8 mouse cellular contexts compared by ENCODE assay signal in genomic region chr3:108423844-108424801, GRCm38 (mm10). TPM values are rescaled to one million over a fixed set of nuclear protein-coding genes. Genes with fewer than 3 reads are reported as not detected.
DNase-seq lines count a peak whose midpoint lies in the region; ATAC-seq and TF ChIP-seq lines count a peak whose summit lies in the region.

No protein-coding gene starts in this region.

- H3K9me3 ChIP-seq in liver, embryonic 16.5 days (replicated peaks; ENCODE audit: control insufficient read depth, low read length), result no peaks in the 10 kb centered on the region

- H3K27ac ChIP-seq in liver, embryonic 16.5 days (ENCODE audit: low read length), result no peak overlapping the region
- no peak overlapping the region for H3K27ac ChIP-seq in olfactory bulb, adult 2 months (ENCODE audit: insufficient read depth, low read depth, low read length)

- H3K4me2 ChIP-seq in liver, embryonic 16.5 days (ENCODE audit: low read depth, low read length), result no peak overlapping the region

- H3K9ac ChIP-seq in liver, embryonic 16.5 days (ENCODE audit: low read depth, low read length), result no peak overlapping the region

- ATAC-seq in liver, embryonic 16.5 days (ENCODE audit: low read depth), result 0 out of 2 replicates have a peak, but pooled peaks have one; percentile 12

- peak; percentile 59 to 60 for DNase-seq in left cerebral cortex, adult 18-20 months (ENCODE audit: low spot score in 2 of 2)
- DNase-seq in left cerebral cortex, adult 8-10 months (ENCODE audit: low spot score in 2 of 2), result no peak
- DNase-seq in cerebellum, adult 8-10 months, result peak; percentile 63
- DNase-seq in heart, adult 18-20 months, result peak; percentile 38 to 42
- peak; percentile 56 for DNase-seq in kidney, adult 11 months
- DNase-seq in gastrocnemius, postnatal 10 days, result no peak

- no peak for TF ChIP-seq CTCF in olfactory bulb, adult 2 months (IDR thresholded peaks at IDR 0.05; ENCODE audit: insufficient read depth, low read depth, low read length)

- WGBS in liver, embryonic 16.5 days (ENCODE audit: insufficient replicate concordance), result 26% methylated on average over 11 of the region's 11 CpGs
- WGBS in olfactory bulb, adult 2 months, result 22% methylated on average over 11 of the region's 11 CpGs

- no peaks in the 10 kb centered on the region for H3K27me3 ChIP-seq in liver, embryonic 16.5 days (ENCODE audit: control insufficient read depth, insufficient read depth, low read depth, low read length)

- TF ChIP-seq POLR2A in olfactory bulb, adult 2 months (IDR thresholded peaks at IDR 0.05; ENCODE audit: insufficient read depth, low read depth, low read length), result no peak

- H3K36me3 ChIP-seq in liver, embryonic 16.5 days (ENCODE audit: control insufficient read depth, insufficient read depth), result peaks cover 35% of the 10 kb centered on the region

- H3K4me3 ChIP-seq in liver, embryonic 16.5 days (ENCODE audit: low read depth, low read length), result no peak overlapping the region
- H3K4me3 ChIP-seq in olfactory bulb, adult 2 months (ENCODE audit: insufficient read depth, low read depth, low read length), result peak overlapping the region; percentile 29

- no peaks in the 10 kb centered on the region for H3K4me1 ChIP-seq in liver, embryonic 16.5 days (ENCODE audit: control insufficient read depth, low read depth, low read length)
- peaks cover 16% of the 10 kb centered on the region for H3K4me1 ChIP-seq in olfactory bulb, adult 2 months (ENCODE audit: control insufficient read depth, insufficient read depth, low read length)

RNA-seq across cellular contexts. Expression of gene Celsr2, which starts 8.8 kb away (rescaled TPM):
- 100 to 1,000 TPM; 148 to 155 TPM for total RNA-seq in left cerebral cortex, adult 18-20 months (2021)
- 100 to 1,000 TPM; 145 to 152 (median 149) TPM for total RNA-seq in left cerebral cortex, adult 8-10 months (2022)
- 1 to 10 TPM; 5.9 to 9.5 TPM for total RNA-seq in heart, adult 18-20 months (2021)
- 0.08 and 0.30 TPM in 2 replicates for polyA plus RNA-seq in liver, embryonic 16.5 days (2015; fragmentation: Nextera tagmentation; extraction: Ambion mirVana)
- not detected in 2 replicates for polyA plus RNA-seq in olfactory bulb, adult 2 months (2012; ENCODE audit: insufficient read depth, insufficient read length, low replicate concordance, missing spikeins)
- total RNA-seq in gastrocnemius, postnatal 10 days (2021), result 1 to 10 TPM; 2.9 to 4.3 TPM

RNA-seq across cellular contexts. Expression of gene Sars, which starts 20.9 kb away (rescaled TPM):
- total RNA-seq in left cerebral cortex, adult 18-20 months (2021), result 100 to 1,000 TPM; 244 to 258 TPM
- 100 to 1,000 TPM; 234 to 244 (median 236) TPM for total RNA-seq in left cerebral cortex, adult 8-10 months (2022)
- 10 to 100 TPM; 80.2 to 89.6 TPM for total RNA-seq in heart, adult 18-20 months (2021)
- 72.6 and 76.8 TPM in 2 replicates for polyA plus RNA-seq in liver, embryonic 16.5 days (2015; fragmentation: Nextera tagmentation; extraction: Ambion mirVana)
- polyA plus RNA-seq in olfactory bulb, adult 2 months (2012; ENCODE audit: insufficient read depth, insufficient read length, low replicate concordance, missing spikeins), result 343 TPM in 1 of 2 replicates, not detected in the other
- 100 to 1,000 TPM; 109 to 111 TPM for total RNA-seq in gastrocnemius, postnatal 10 days (2021)

RNA-seq across cellular contexts. Expression of gene Psrc1, which starts 40.5 kb away (rescaled TPM):
- total RNA-seq in left cerebral cortex, adult 18-20 months (2021), result 10 to 100 TPM; 17.8 to 18.1 TPM
- 10 to 100 TPM; 11.1 to 13.8 (median 11.7) TPM for total RNA-seq in left cerebral cortex, adult 8-10 months (2022)
- total RNA-seq in heart, adult 18-20 months (2021), result under 1 TPM in 1 of 2 experiments, not detected in 1; 0.33 TPM
- polyA plus RNA-seq in liver, embryonic 16.5 days (2015; fragmentation: Nextera tagmentation; extraction: Ambion mirVana), result 12.0 and 12.1 TPM in 2 replicates
- not detected in 2 replicates for polyA plus RNA-seq in olfactory bulb, adult 2 months (2012; ENCODE audit: insufficient read depth, insufficient read length, low replicate concordance, missing spikeins)
- 1 to 10 TPM; 2.3 to 3.0 TPM for total RNA-seq in gastrocnemius, postnatal 10 days (2021)

RNA-seq across cellular contexts. Expression of gene Mybphl, which starts 59.4 kb away (rescaled TPM):
- under 1 TPM; 0.26 to 0.49 TPM for total RNA-seq in left cerebral cortex, adult 18-20 months (2021)
- not detected for total RNA-seq in left cerebral cortex, adult 8-10 months (2022)
- total RNA-seq in heart, adult 18-20 months (2021), result 10 to 100 TPM; 49.7 to 55.1 TPM
- polyA plus RNA-seq in liver, embryonic 16.5 days (2015; fragmentation: Nextera tagmentation; extraction: Ambion mirVana), result 0.71 and 1.0 TPM in 2 replicates
- polyA plus RNA-seq in olfactory bulb, adult 2 months (2012; ENCODE audit: insufficient read depth, insufficient read length, low replicate concordance, missing spikeins), result not detected in 2 replicates
- total RNA-seq in gastrocnemius, postnatal 10 days (2021), result not detected

Comparison
In these comparisons a context has a peak if more than half of its experiments do, and no peak if none do; other contexts are left out.
1. DNase-seq: peak in left cerebral cortex, adult 18-20 months (2 of 2), cerebellum, adult 8-10 months (single experiment), heart, adult 18-20 months (2 of 2) and kidney, adult 11 months (single experiment); none in left cerebral cortex, adult 8-10 months (0 of 2) and gastrocnemius, postnatal 10 days (single experiment).
2. RNA of gene Celsr2, which starts 8.8 kb away (total RNA-seq): 148 to 155 TPM in left cerebral cortex, adult 18-20 months and 145 to 152 TPM in left cerebral cortex, adult 8-10 months; 5.9 to 9.5 TPM in heart, adult 18-20 months and 2.9 to 4.3 TPM in gastrocnemius, postnatal 10 days; every median in the first group is over 10 times any median in the second.